Mouse (Mus musculus) megakaryocyte, embryonic 14.5 days (primary cell): ENCODE results near the gene Slc25a42.

Experiments
- FLI1 ChIP-seq: IDR thresholded peaks from 2 replicates; pipeline ENCODE4 v1.6.1; 2012; ENCODE audit warnings: low read length, inconsistent platforms, mixed read lengths
- GATA1 ChIP-seq: IDR thresholded peaks from 3 replicates; pipeline ENCODE4 v1.6.1; 2012; ENCODE audit warnings: mixed read lengths, low read length, inconsistent platforms, borderline replicate concordance

GRCm38 (mm10) chr8:70215092-70215491 lies 3.0 kb upstream of the Slc25a42 start:
- TF ChIP-seq GATA1 (no peak), FLI1 (no peak)
